Mouse (Mus musculus): ENCODE measurements around the gene Hspb6.

DNA sequence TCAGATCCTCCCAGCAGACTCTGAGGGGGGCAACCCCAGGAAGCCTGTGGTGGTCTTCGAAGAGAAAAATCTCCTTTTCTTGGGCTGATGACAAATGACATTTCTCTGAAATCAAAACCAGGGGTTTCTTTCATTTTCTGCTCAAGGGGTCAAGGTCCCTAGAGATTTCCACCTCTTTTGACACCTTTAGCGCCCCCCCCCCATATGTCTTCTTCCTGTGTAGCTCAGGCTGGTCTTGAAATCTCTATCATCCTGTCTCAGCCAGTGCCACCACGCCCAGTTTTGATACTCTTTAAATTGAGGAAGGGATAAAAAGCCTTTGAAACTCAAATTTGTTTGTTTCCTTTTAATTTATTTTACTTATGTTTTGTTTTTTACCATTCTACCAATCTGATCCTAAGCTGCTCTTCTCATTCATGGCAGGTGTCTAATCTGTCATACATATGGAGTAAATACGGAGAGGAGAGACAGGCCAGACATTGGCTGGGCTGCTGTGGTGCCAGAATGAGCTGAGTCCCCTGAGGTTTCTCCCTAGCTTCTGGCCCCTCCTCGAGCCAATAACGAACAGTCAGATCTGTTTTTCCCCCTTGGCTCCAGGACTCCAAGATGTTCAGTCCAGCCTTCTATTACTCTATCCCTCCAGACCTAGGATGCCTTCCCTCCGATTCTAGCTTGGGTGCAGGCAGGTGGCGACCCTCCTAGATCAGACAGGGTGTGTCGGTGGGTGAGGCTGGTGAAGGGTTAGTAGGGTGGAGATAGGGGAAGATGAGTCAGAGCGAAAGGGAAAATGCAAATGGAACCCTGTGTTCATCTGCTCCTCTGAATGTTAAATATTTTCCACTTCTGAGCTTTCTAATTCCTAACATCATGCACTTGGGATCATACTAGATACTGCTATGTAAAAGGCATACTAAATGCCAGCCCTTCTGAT lies 41.9 kb downstream of the Hspb6 start:
- TF ChIP-seq CTCF (IDR thresholded peaks at IDR 0.05; ENCODE audit: control insufficient read depth, insufficient read depth, insufficient replicate concordance, low read depth, low read length) (no peak), POLR2A (IDR thresholded peaks at IDR 0.05; ENCODE audit: control insufficient read depth, low read depth, low read length) (no peak)

All from testis, adult 2 months (tissue).